Mouse (Mus musculus) gastrocnemius, postnatal 10 days (tissue): ENCODE results near the gene Teddm2. TPM values are rescaled to one million over a fixed set of nuclear protein-coding genes. Genes with fewer than 3 reads are reported as not detected.

ENCODE experiments used
- DNase-seq: peaks from one replicate; pipeline ENCODE4 v3.0.0; 2021; ENCODE audit warnings: mixed read lengths
- microRNA-seq, 2 experiments: library from miRNA; unstranded; fragments of <30 nt; microRNA quantifications; one replicate each; pipeline ENCODE4 v1.2.0; 2021
- total RNA-seq, 2 experiments: library from RNA; stranded (reverse); gene quantifications; 2 replicates each; pipeline ENCODE4 v1.2.3; 2021

Gene Teddm2
- total RNA-seq, 2 experiments from 2014 or later = 0.65 to 0.75 TPM

DNA sequence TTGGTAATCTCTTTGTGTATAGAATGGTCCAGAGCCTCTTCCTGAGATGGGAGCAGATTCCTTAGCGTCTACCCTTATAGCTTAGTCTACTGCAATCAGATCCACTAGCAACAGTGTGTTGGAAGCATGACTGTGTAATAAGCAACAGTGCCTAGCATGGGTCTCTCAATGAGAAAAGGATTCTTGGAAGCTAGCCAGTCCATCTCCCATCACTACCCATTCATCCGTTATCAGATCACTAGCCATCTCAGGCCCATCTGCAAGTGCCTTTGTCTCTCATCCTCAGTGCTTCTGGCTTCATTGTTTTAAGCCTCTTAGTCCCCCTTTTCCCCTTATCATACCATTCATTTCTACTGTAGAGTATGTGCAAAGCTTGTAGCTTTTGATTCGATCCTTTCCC lies 79.8 kb downstream of the Teddm2 start:
- DNase-seq = no peak

GRCm38 (mm10) chr1:153814278-153814677 lies 85.8 kb downstream of the Teddm2 start:
- no peak for DNase-seq

DNA sequence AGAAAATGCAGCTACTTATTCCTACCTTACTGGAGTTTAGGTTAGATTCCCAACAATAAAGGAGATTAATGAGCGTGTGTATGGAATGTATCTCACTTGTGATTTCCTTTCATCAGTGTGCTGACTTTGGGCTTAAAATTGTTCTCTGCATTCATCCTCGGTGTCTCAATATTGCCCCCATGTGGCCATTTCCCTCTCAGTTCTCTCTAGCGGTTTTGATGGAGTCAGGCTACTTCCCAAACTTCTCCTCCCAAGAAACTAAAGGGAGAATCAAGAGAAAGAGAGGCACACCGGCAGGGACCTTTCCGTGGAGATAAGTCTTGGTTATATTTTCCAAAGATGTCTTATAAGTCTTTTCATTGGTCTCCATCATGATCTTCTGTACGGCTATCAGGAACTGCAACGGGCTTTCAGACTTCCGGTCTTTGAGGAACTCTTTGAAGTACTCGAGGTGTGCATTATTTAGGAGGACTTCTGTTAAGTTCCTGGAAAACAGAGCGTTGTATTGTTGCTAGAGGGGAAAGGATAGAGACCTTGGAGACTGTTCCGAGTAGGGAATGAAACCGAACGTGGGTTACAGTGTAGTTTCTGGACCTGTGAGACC lies 92.5 kb downstream of the Teddm2 start:
- DNase-seq = peak; percentile 58

DNA sequence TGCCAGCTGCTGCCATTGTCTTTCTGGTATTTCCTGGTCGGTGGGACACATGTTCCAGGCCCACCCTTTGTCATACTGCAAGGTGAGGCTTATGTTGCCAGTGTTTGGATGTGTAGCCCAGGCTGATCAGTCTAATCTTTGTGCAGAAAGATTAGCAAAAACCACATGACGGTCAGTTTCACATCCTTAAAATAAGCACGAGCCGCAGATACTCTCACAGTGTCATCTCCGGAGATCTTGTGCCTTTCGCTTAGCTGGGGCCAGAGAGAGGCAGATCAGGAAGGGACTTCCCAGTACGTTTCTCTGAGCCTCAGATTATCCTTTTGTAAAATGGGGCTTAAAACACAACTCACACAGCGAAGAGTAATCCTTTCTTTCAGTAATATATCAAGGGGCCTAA lies 96.5 kb downstream of the Teddm2 start:
- DNase-seq = no peak

DNA sequence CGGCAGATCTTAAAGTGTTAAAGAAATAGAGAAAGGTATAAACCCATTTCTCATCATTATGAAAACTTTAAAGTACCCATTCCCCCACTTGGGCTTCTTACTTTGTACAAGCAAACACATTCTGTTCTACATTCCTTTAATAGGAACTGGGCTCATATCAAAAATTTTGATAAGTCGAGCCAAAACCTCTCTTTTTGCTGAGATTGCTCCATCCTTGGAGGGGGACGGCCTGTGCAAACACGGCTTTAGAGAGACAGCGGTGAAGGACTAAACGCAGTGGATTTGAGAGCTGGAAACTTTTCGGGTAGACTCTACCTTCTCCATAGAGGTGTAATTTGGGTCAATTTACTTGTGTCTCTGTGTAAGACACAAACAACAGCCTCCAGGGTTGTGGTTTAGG lies 97.3 kb downstream of the Teddm2 start:
- no peak for DNase-seq

Small RNA genes lying within 50 kb of the gene (microRNA-seq; reads per million reads assigned to microRNA genes)
- 3.8 to 6.7 reads per million in 2 experiments for gene Mir8114

Other genes with a start within 250 kb of the Teddm2 start
- gene Rgs8, start 247.2 kb downstream of the Teddm2 start, total RNA-seq = 1 to 10 TPM in 1 of 2 experiments, under 1 TPM in 1; 0.99 to 1.2 TPM
- 10 to 100 TPM in 1 of 2 experiments, 1 to 10 TPM in 1; 7.7 to 10.8 TPM for gene Rgs16, start 159.9 kb downstream of the Teddm2 start, total RNA-seq
- 1 to 10 TPM; 5.9 to 9.7 TPM for gene Rnasel, start 150.8 kb downstream of the Teddm2 start, total RNA-seq
- gene Rgsl1, start 56.1 kb downstream of the Teddm2 start, total RNA-seq = not detected
- gene Teddm1b, start 25.9 kb downstream of the Teddm2 start, total RNA-seq = not detected
- not detected for gene Teddm1a, start 8.5 kb downstream of the Teddm2 start, total RNA-seq
- gene Glul, start 284 bp downstream of the Teddm2 start, total RNA-seq = 100 to 1,000 TPM in 1 of 2 experiments, 10 to 100 TPM in 1; 90.2 to 146 TPM